Mouse (Mus musculus): ENCODE measurements around the gene Kcnf1. TPM values are rescaled to one million over a fixed set of nuclear protein-coding genes. Genes with fewer than 3 reads are reported as not detected.

Gene Kcnf1
- total and polyA plus RNA-seq, 3 experiments: not detected

DNA sequence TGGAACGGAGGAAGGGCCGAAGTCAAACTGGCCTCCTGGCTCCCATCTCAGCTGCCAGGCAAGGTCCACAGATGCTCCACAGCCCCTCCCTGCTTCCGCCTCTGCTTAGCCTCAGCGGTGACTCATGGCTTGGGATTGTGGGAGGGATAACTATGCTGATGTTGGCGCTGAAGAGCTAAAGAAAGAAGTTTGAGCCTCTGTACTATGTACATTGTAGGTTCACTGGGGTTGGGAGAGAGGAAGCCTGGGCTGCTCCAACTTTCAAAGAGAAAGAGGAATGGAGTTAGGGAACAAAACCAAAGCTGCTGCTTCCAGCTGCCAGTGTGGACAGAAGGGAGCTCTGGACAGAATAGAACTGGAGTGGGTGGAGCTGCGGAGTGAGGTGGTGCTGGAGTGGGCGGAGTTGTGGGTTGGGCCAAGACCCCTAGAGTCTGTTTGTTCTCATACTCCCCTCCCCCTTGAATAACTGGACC, 7.7 kb upstream of the Kcnf1 start:
- H3K27me3 ChIP-seq (replicated peaks): no peaks in the 10 kb centered on the region
- no peak overlapping the region for H3K9ac ChIP-seq (ENCODE audit: insufficient read depth, low read depth)
- dilution Hi-C loops (cut with MboI; ENCODE audit: extremely low pct_ligation_motif_present, extremely low pct_unique_long_range_greater_than_20kb, low sequenced_read_pairs): no loop called here
- no peaks in the 10 kb centered on the region for H3K36me3 ChIP-seq (replicated peaks in 1 of 2; ENCODE audit: control insufficient read depth in 1 of 2, insufficient read depth in 1 of 2, low read length in 1 of 2)
- no peaks in the 10 kb centered on the region for H3K79me2 ChIP-seq (replicated peaks; ENCODE audit: control insufficient read depth, extremely low read depth, insufficient read depth, poor library complexity, severe bottlenecking)
- in situ Hi-C loops (cut with MboI; ENCODE audit: low pct_ligation_motif_present, low pct_unique_long_range_greater_than_20kb, low sequenced_read_pairs): no loop called here
- TF ChIP-seq CHD2 (IDR thresholded peaks at IDR 0.05; ENCODE audit: low read length) (no peak), MAFK (IDR thresholded peaks at IDR 0.05; ENCODE audit: insufficient replicate concordance, low read length) (no peak), JUND (conservative IDR thresholded peaks at IDR 0.05; ENCODE audit: low read depth, low read length) (no peak), TCF12 (IDR thresholded peaks at IDR 0.05; ENCODE audit: low read depth, low read length) (no peak), NRF1 (IDR thresholded peaks at IDR 0.05; ENCODE audit: low read depth, low read length) (no peak), RAD21 (IDR thresholded peaks at IDR 0.05; ENCODE audit: low read depth, low read length) (no peak), PAX5 (IDR thresholded peaks at IDR 0.05; ENCODE audit: low read length) (no peak), ZC3H11A (IDR thresholded peaks at IDR 0.05; ENCODE audit: low read depth, low read length) (no peak), POLR2AphosphoS2 (IDR thresholded peaks at IDR 0.05; ENCODE audit: low read depth, low read length) (no peak)
- no peak overlapping the region for H3K27ac ChIP-seq (ENCODE audit: insufficient read depth, low read depth)
- no peaks in the 10 kb centered on the region for H3K9me3 ChIP-seq (replicated peaks; ENCODE audit: low read length)
- DNase-seq (ENCODE audit: extremely low read depth): no peak
- H3K4me3 ChIP-seq (replicated peaks in 1 of 3; ENCODE audit: low read depth in 2 of 3, low read length in 2 of 3, poor library complexity in 1 of 3): no peak overlapping the region
- H3K4me2 ChIP-seq (ENCODE audit: insufficient read depth, low read depth, poor library complexity, severe bottlenecking): no peak overlapping the region
- peaks cover 0 to 2% of the 10 kb centered on the region in 2 experiments; a peak in 1 of 4 replicates for H3K4me1 ChIP-seq (ENCODE audit: control insufficient read depth in 1 of 2, insufficient read depth in 2 of 2)

DNA sequence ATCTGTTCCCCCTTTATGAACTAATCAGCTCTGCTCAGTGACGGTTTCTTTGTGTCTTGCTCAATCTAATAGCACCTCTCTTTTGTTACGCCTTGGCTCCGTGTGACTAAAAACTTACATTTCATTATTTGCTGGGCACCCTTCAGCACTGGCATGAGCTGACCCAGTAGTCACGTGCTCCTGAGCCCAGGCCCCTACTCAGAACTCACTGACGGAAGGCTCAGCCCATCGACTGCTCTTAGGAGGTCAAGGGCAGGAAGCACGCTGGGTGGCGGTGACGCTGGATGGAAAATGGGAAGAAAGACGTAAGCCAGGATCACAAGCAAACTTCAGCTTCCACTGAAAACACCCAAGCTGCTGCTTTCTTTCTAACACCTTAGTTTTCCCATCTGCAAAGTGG, 7.1 kb upstream of the Kcnf1 start:
- Histone ChIP-seq H3K36me3 (replicated peaks in 1 of 2; ENCODE audit: control insufficient read depth in 1 of 2, insufficient read depth in 1 of 2, low read length in 1 of 2) (no peaks in the 10 kb centered on the region), H3K27me3 (replicated peaks) (no peaks in the 10 kb centered on the region), H3K9ac (ENCODE audit: insufficient read depth, low read depth) (no peak overlapping the region), H3K9me3 (replicated peaks; ENCODE audit: low read length) (no peaks in the 10 kb centered on the region), H3K4me2 (ENCODE audit: insufficient read depth, low read depth, poor library complexity, severe bottlenecking) (no peak overlapping the region), H3K27ac (ENCODE audit: insufficient read depth, low read depth) (no peak overlapping the region), H3K4me1 (ENCODE audit: control insufficient read depth in 1 of 2, insufficient read depth in 2 of 2) (peaks cover 0 to 2% of the 10 kb centered on the region in 2 experiments; a peak in 1 of 4 replicates), H3K79me2 (replicated peaks; ENCODE audit: control insufficient read depth, extremely low read depth, insufficient read depth, poor library complexity, severe bottlenecking) (no peaks in the 10 kb centered on the region), H3K4me3 (replicated peaks in 1 of 3; ENCODE audit: low read depth in 2 of 3, low read length in 2 of 3, poor library complexity in 1 of 3) (no peak overlapping the region)
- in situ Hi-C loops (cut with MboI; ENCODE audit: low pct_ligation_motif_present, low pct_unique_long_range_greater_than_20kb, low sequenced_read_pairs): no loop called here
- TF ChIP-seq BHLHE40 (IDR thresholded peaks at IDR 0.05; ENCODE audit: low read depth, low read length): peak; percentile 39; the same call in 1 of the 2 replicates
- TF ChIP-seq PAX5 (IDR thresholded peaks at IDR 0.05; ENCODE audit: low read length): no peak
- DNase-seq (ENCODE audit: extremely low read depth): no peak
- dilution Hi-C loops (cut with MboI; ENCODE audit: extremely low pct_ligation_motif_present, extremely low pct_unique_long_range_greater_than_20kb, low sequenced_read_pairs): no loop called here

GRCm38 (mm10) chr12:17176041-17176756, 489 bp downstream of the Kcnf1 start:
- in situ Hi-C loops (cut with MboI; ENCODE audit: low pct_ligation_motif_present, low pct_unique_long_range_greater_than_20kb, low sequenced_read_pairs) (no loop called here), dilution Hi-C loops (cut with MboI; ENCODE audit: extremely low pct_ligation_motif_present, extremely low pct_unique_long_range_greater_than_20kb, low sequenced_read_pairs) (no loop called here)
- H3K4me2 ChIP-seq (ENCODE audit: insufficient read depth, low read depth, poor library complexity, severe bottlenecking): no peak overlapping the region
- no peaks in the 10 kb centered on the region for H3K9me3 ChIP-seq (replicated peaks; ENCODE audit: low read length)
- DNase-seq (ENCODE audit: extremely low read depth): no peak
- no peaks in the 10 kb centered on the region for H3K79me2 ChIP-seq (replicated peaks; ENCODE audit: control insufficient read depth, extremely low read depth, insufficient read depth, poor library complexity, severe bottlenecking)
- no peak overlapping the region for H3K27ac ChIP-seq (ENCODE audit: insufficient read depth, low read depth)
- no peaks in the 10 kb centered on the region for H3K27me3 ChIP-seq (replicated peaks)
- H3K4me3 ChIP-seq (replicated peaks in 1 of 3; ENCODE audit: low read depth in 2 of 3, low read length in 2 of 3, poor library complexity in 1 of 3): no peak overlapping the region
- no peaks in the 10 kb centered on the region for H3K36me3 ChIP-seq (replicated peaks in 1 of 2; ENCODE audit: control insufficient read depth in 1 of 2, insufficient read depth in 1 of 2, low read length in 1 of 2)
- TF ChIP-seq BHLHE40 (IDR thresholded peaks at IDR 0.05; ENCODE audit: low read depth, low read length) (no peak), GABPA (IDR thresholded peaks at IDR 0.05; ENCODE audit: insufficient replicate concordance, low read depth, low read length) (no peak), TCF12 (IDR thresholded peaks at IDR 0.05; ENCODE audit: low read depth, low read length) (no peak), SMC3 (IDR thresholded peaks at IDR 0.05; ENCODE audit: low read depth, low read length) (no peak), CHD1 (IDR thresholded peaks at IDR 0.05; ENCODE audit: low read depth, low read length) (no peak), HCFC1 (IDR thresholded peaks at IDR 0.05; ENCODE audit: low read depth, low read length) (no peak), NRF1 (IDR thresholded peaks at IDR 0.05; ENCODE audit: low read depth, low read length) (no peak), ZC3H11A (IDR thresholded peaks at IDR 0.05; ENCODE audit: low read depth, low read length) (no peak)
- H3K4me1 ChIP-seq (ENCODE audit: control insufficient read depth in 1 of 2, insufficient read depth in 2 of 2): no peaks in the 10 kb centered on the region
- no peak overlapping the region for H3K9ac ChIP-seq (ENCODE audit: insufficient read depth, low read depth)

Data from CH12.LX (cell line).